Mouse (Mus musculus): ENCODE results near the gene Rnf150. TPM values are rescaled to one million over a fixed set of nuclear protein-coding genes. Genes with fewer than 3 reads are reported as not detected.

Rnf150 gene
- total RNA-seq, 2 experiments from 2014 or later: 43.1 to 45.3 TPM

- DNase-seq (ENCODE audit: low spot score in 2 of 2): no peak
Measured at GRCm38 (mm10) chr8:82936866-82937265, 73.7 kb downstream of the Rnf150 start.

- DNase-seq (ENCODE audit: low spot score in 2 of 2): peak in 1 of 2 experiments; percentile 35
Measured at GRCm38 (mm10) chr8:82939912-82940311, 76.8 kb downstream of the Rnf150 start.

GRCm38 (mm10) chr8:82943223-82944006 is 80.3 kb downstream of the Rnf150 start:
- no peak for DNase-seq (ENCODE audit: low spot score in 2 of 2)

- no peak for DNase-seq (ENCODE audit: low spot score in 2 of 2)
Measured at GRCm38 (mm10) chr8:82945867-82946266, 82.7 kb downstream of the Rnf150 start.

GRCm38 (mm10) chr8:82946658-82947057 is 83.5 kb downstream of the Rnf150 start:
- DNase-seq (ENCODE audit: low spot score in 2 of 2): no peak

- no peak for DNase-seq (ENCODE audit: low spot score in 2 of 2)
Measured at GRCm38 (mm10) chr8:82955162-82955754, 92.1 kb downstream of the Rnf150 start.

GRCm38 (mm10) chr8:82959491-82959890 is 96.3 kb downstream of the Rnf150 start:
- DNase-seq (ENCODE audit: low spot score in 2 of 2): no peak

GRCm38 (mm10) chr8:82959980-82960610 is 96.9 kb downstream of the Rnf150 start:
- no peak for DNase-seq (ENCODE audit: low spot score in 2 of 2)

GRCm38 (mm10) chr8:82964537-82964936 is 101.4 kb downstream of the Rnf150 start:
- no peak for DNase-seq (ENCODE audit: low spot score in 2 of 2)

GRCm38 (mm10) chr8:82967879-82968678 is 104.9 kb downstream of the Rnf150 start:
- peak; percentile 27 to 38 for DNase-seq (ENCODE audit: low spot score in 2 of 2)

- DNase-seq (ENCODE audit: low spot score in 2 of 2): no peak
Measured at GRCm38 (mm10) chr8:82969967-82970366, 106.8 kb downstream of the Rnf150 start.

GRCm38 (mm10) chr8:82972812-82973211 is 109.7 kb downstream of the Rnf150 start:
- DNase-seq (ENCODE audit: low spot score in 2 of 2): no peak

GRCm38 (mm10) chr8:82973331-82973730 is 110.2 kb downstream of the Rnf150 start:
- no peak for DNase-seq (ENCODE audit: low spot score in 2 of 2)

GRCm38 (mm10) chr8:82981244-82981855 is 118.2 kb downstream of the Rnf150 start:
- no peak for DNase-seq (ENCODE audit: low spot score in 2 of 2)

GRCm38 (mm10) chr8:82982873-82983272 is 119.7 kb downstream of the Rnf150 start:
- DNase-seq (ENCODE audit: low spot score in 2 of 2): no peak

GRCm38 (mm10) chr8:82983301-82983700 is 120.1 kb downstream of the Rnf150 start:
- DNase-seq (ENCODE audit: low spot score in 2 of 2): no peak

- DNase-seq (ENCODE audit: low spot score in 2 of 2): no peak
Measured at GRCm38 (mm10) chr8:82992093-82992492, 128.9 kb downstream of the Rnf150 start.

GRCm38 (mm10) chr8:82995727-82996438 is 132.7 kb downstream of the Rnf150 start:
- no peak for DNase-seq (ENCODE audit: low spot score in 2 of 2)

- no peak for DNase-seq (ENCODE audit: low spot score in 2 of 2)
Measured at GRCm38 (mm10) chr8:82996843-82997242, 133.7 kb downstream of the Rnf150 start.

- DNase-seq (ENCODE audit: low spot score in 2 of 2): no peak
Measured at GRCm38 (mm10) chr8:82998778-82999177, 135.6 kb downstream of the Rnf150 start.
